Mouse (Mus musculus) midbrain, postnatal 0 days (tissue): ENCODE results near the gene Ndufs6. TPM values are rescaled to one million over a fixed set of nuclear protein-coding genes. Genes with fewer than 3 reads are reported as not detected.

Experiments
- ATAC-seq: fragments of 200-750 bp; cut with Nextera tagmentation; 2 replicates; pipeline ENCODE4 v1.8.0; 2017; ENCODE audit warnings: moderate number of reproducible peaks, mild to moderate bottlenecking, moderate TSS enrichment, moderate library complexity; ENCODE audit not compliant: low FRiP score
- DNase-seq: peaks from one replicate; pipeline ENCODE4 v3.0.0-alpha.2; 2015; ENCODE audit warnings: low spot score
- H3K27ac ChIP-seq: fragments of 300-500 bp; sonication (generic); 2 replicates; pipeline ENCODE4 v1.5.1; 2014; ENCODE audit warnings: low read depth, mild to moderate bottlenecking, low read length, mixed read lengths
- H3K27me3 ChIP-seq: fragments of 300-500 bp; sonication (generic); 2 replicates; pipeline ENCODE4 v1.6.1; 2014; ENCODE audit warnings: low read length, control low read depth, mixed read lengths; ENCODE audit not compliant: insufficient read depth
- H3K36me3 ChIP-seq: fragments of 300-500 bp; sonication (generic); 2 replicates; pipeline ENCODE4 v1.6.1; 2014; ENCODE audit warnings: low read length, control low read depth, mixed read lengths; ENCODE audit not compliant: insufficient read depth
- H3K4me1 ChIP-seq: fragments of 300-500 bp; sonication (generic); 2 replicates; pipeline ENCODE4 v1.6.1; 2014; ENCODE audit warnings: mild to moderate bottlenecking, control low read depth, antibody characterized with exemption, low read length, mixed read lengths; ENCODE audit not compliant: insufficient read depth
- H3K4me2 ChIP-seq: fragments of 300-500 bp; sonication (generic); 2 replicates; pipeline ENCODE4 v1.6.1; 2014; ENCODE audit warnings: low read depth, mild to moderate bottlenecking, low read length, mixed read lengths; ENCODE audit not compliant: poor library complexity, severe bottlenecking
- H3K4me3 ChIP-seq: fragments of 300-500 bp; sonication (generic); 2 replicates; pipeline ENCODE4 v1.5.1; 2014; ENCODE audit warnings: low read depth, mild to moderate bottlenecking, low read length, moderate library complexity
- H3K9ac ChIP-seq: fragments of 300-500 bp; sonication (generic); replicated peaks from 2 replicates; pipeline ENCODE4 v1.6.1; 2014; ENCODE audit warnings: mild to moderate bottlenecking, low read length, moderate library complexity, mixed read lengths; ENCODE audit not compliant: poor library complexity, severe bottlenecking
- H3K9me3 ChIP-seq: fragments of 300-500 bp; sonication (generic); 2 replicates; pipeline ENCODE4 v1.6.1; 2016; ENCODE audit warnings: low read length, control low read depth
- CTCF ChIP-seq: IDR thresholded peaks from 2 replicates; pipeline ENCODE4 v1.5.1; 2016; ENCODE audit warnings: antibody characterized with exemption, mild to moderate bottlenecking
- WGBS: fragments of 180-500 bp; shearing (Covaris S2); extraction: QIAGEN DNeasy Blood & Tissue Kit; methylation state at CpG from one replicate; pipeline ENCODE4 v1.1.7; 2014; 5-methylcytosine and 5-hydroxymethylcytosine counted together
- polyA plus RNA-seq: library from polyadenylated mRNA; unstranded; fragments of >200 nt; fragmentation: Nextera tagmentation; extraction: Ambion mirVana; gene quantifications from 2 replicates; pipeline ENCODE4 v1.2.1, GENCODE M21; 2015
- total RNA-seq: library from RNA; depleted of rRNA; stranded (reverse); fragments of >200 nt; gene quantifications from 2 replicates; pipeline ENCODE4 v1.2.3, GENCODE M21; 2014

The Ndufs6 gene
- total and polyA plus RNA-seq, 2 experiments from 2014 or later, result 132 to 477 TPM

- Histone ChIP-seq H3K27ac (no peak overlapping the region), H3K27me3 (no peaks in the 10 kb centered on the region), H3K9me3 (no peaks in the 10 kb centered on the region), H3K9ac (no peak overlapping the region), H3K36me3 (no peaks in the 10 kb centered on the region), H3K4me3 (no peak overlapping the region), H3K4me1 (no peaks in the 10 kb centered on the region), H3K4me2 (no peak overlapping the region)
- TF ChIP-seq CTCF, result peak; percentile 5; the same call in 1 of the 2 replicates
- ATAC-seq (no peak), DNase-seq (no peak)
- WGBS, result 65% methylated on average over 3 of the region's 3 CpGs
Measured at GRCm38 (mm10) chr13:73351910-73352309, 23.6 kb upstream of the Ndufs6 start.

GRCm38 (mm10) chr13:73350741-73351140 is 22.4 kb upstream of the Ndufs6 start:
- Histone ChIP-seq H3K36me3 (no peaks in the 10 kb centered on the region), H3K4me3 (no peak overlapping the region), H3K9me3 (no peaks in the 10 kb centered on the region), H3K4me2 (no peak overlapping the region), H3K9ac (no peak overlapping the region), H3K4me1 (no peaks in the 10 kb centered on the region), H3K27me3 (no peaks in the 10 kb centered on the region), H3K27ac (no peak overlapping the region)
- no peak for TF ChIP-seq CTCF
- 87% methylated on average over 9 of the region's 9 CpGs for WGBS
- no peak for DNase-seq
- ATAC-seq, result no peak

- no peaks in the 10 kb centered on the region for H3K36me3 ChIP-seq
- no peak overlapping the region for H3K27ac ChIP-seq
- H3K4me2 ChIP-seq, result no peak overlapping the region
- no peaks in the 10 kb centered on the region for H3K9me3 ChIP-seq
- ATAC-seq (no peak), DNase-seq (no peak)
- no peak overlapping the region for H3K9ac ChIP-seq
- H3K4me3 ChIP-seq, result no peak overlapping the region
- 85% methylated on average over 7 of the region's 7 CpGs for WGBS
- TF ChIP-seq CTCF, result no peak
- H3K27me3 ChIP-seq, result no peaks in the 10 kb centered on the region
- H3K4me1 ChIP-seq, result no peaks in the 10 kb centered on the region
Measured at GRCm38 (mm10) chr13:73347922-73348650, 19.7 kb upstream of the Ndufs6 start.

- Histone ChIP-seq H3K36me3 (no peaks in the 10 kb centered on the region), H3K9me3 (no peaks in the 10 kb centered on the region), H3K27me3 (no peaks in the 10 kb centered on the region), H3K9ac (no peak overlapping the region), H3K4me3 (no peak overlapping the region), H3K27ac (no peak overlapping the region), H3K4me2 (no peak overlapping the region), H3K4me1 (no peaks in the 10 kb centered on the region)
- no peak for ATAC-seq
- 70% methylated on average over 3 of the region's 3 CpGs for WGBS
- DNase-seq, result no peak
- no peak for TF ChIP-seq CTCF
Measured at GRCm38 (mm10) chr13:73347171-73347570, 18.8 kb upstream of the Ndufs6 start.

GRCm38 (mm10) chr13:73346743-73347142 is 18.4 kb upstream of the Ndufs6 start:
- no peaks in the 10 kb centered on the region for H3K9me3 ChIP-seq
- 90% methylated on average over 4 of the region's 4 CpGs for WGBS
- H3K4me2 ChIP-seq, result no peak overlapping the region
- DNase-seq (no peak), ATAC-seq (no peak)
- TF ChIP-seq CTCF, result no peak
- H3K9ac ChIP-seq, result no peak overlapping the region
- no peak overlapping the region for H3K4me3 ChIP-seq
- H3K36me3 ChIP-seq, result no peaks in the 10 kb centered on the region
- H3K27me3 ChIP-seq, result no peaks in the 10 kb centered on the region
- H3K4me1 ChIP-seq, result no peaks in the 10 kb centered on the region
- H3K27ac ChIP-seq, result no peak overlapping the region

GRCm38 (mm10) chr13:73346131-73346530 is 17.8 kb upstream of the Ndufs6 start:
- Histone ChIP-seq H3K36me3 (no peaks in the 10 kb centered on the region), H3K9me3 (no peaks in the 10 kb centered on the region), H3K9ac (no peak overlapping the region), H3K4me1 (no peaks in the 10 kb centered on the region), H3K4me3 (no peak overlapping the region), H3K27me3 (no peaks in the 10 kb centered on the region), H3K4me2 (no peak overlapping the region), H3K27ac (no peak overlapping the region)
- WGBS, result 45% methylated on average over 2 of the region's 2 CpGs
- ATAC-seq (no peak), DNase-seq (no peak)
- no peak for TF ChIP-seq CTCF
